In genomic region chr13:97711510-97711909, GRCm38 (mm10) we compare ENCODE assay signal across 24 mouse cellular contexts. TPM values are rescaled to one million over a fixed set of nuclear protein-coding genes. Genes with fewer than 3 reads are reported as not detected.
A peak's percentile ranks its signal among the peaks of the same experiment; 100 is the strongest.
DNase-seq lines count a peak whose midpoint lies in the region; ATAC-seq and TF ChIP-seq lines count a peak whose summit lies in the region.
"Had no signal": no experiment of that assay in that cellular context is flagged by ENCODE, and none has a peak within 500 bp of the region (broad histone marks: within the 10 kb centered on the region; RNA-seq: fewer than 3 reads in every experiment).

No protein-coding gene starts in this region.

- H3K4me2 ChIP-seq in CH12.LX (ENCODE audit: insufficient read depth, low read depth, poor library complexity, severe bottlenecking) = no peak overlapping the region
- H3K4me2 ChIP-seq: embryonic facial prominence, embryonic 13.5 days; embryonic facial prominence, embryonic 15.5 days; forebrain, embryonic 12.5 days had no signal

- TF ChIP-seq EP300 in CH12.LX (IDR thresholded peaks at IDR 0.05; ENCODE audit: low read length) = no peak

- H3K9ac ChIP-seq in CH12.LX (ENCODE audit: insufficient read depth, low read depth) = no peak overlapping the region
- no peak overlapping the region for H3K9ac ChIP-seq in ES-E14 (ENCODE audit: insufficient read depth, low read depth, low read length, poor library complexity, severe bottlenecking)
- H3K9ac ChIP-seq: embryonic facial prominence, embryonic 13.5 days; embryonic facial prominence, embryonic 15.5 days; forebrain, embryonic 12.5 days had no signal

- no peak for DNase-seq in CH12.LX (ENCODE audit: extremely low read depth)
- no peak for DNase-seq in ES-E14 (ENCODE audit: low read depth, low spot score)
- DNase-seq in heart, adult 18-20 months = no peak
- DNase-seq: adrenal gland, adult 8-10 months; adrenal gland, postnatal 14 days; adrenal gland, postnatal 36 days; cerebellum, adult 11 months; cerebellum, adult 18-20 months; cerebellum, adult 8-10 months; cerebellum, adult 9-11 months; cerebellum, postnatal 14 days; cerebellum, postnatal 36 days; embryo, embryonic 11 days had no signal

- no peak for TF ChIP-seq POLR2A in CH12.LX (IDR thresholded peaks at IDR 0.05; ENCODE audit: low read depth, low read length)
- TF ChIP-seq POLR2A in bone marrow macrophage, adult 2 months (IDR thresholded peaks at IDR 0.05; ENCODE audit: borderline replicate concordance, low read depth, low read length) = no peak

- H3K9me3 ChIP-seq in CH12.LX (replicated peaks; ENCODE audit: low read length) (peaks cover 33% of the 10 kb centered on the region), ES-E14 (ENCODE audit: control insufficient read depth, insufficient read depth, low read depth, low read length) (no peaks in the 10 kb centered on the region)
- H3K9me3 ChIP-seq: embryonic facial prominence, embryonic 13.5 days; embryonic facial prominence, embryonic 15.5 days; forebrain, embryonic 10.5 days; forebrain, embryonic 12.5 days had no signal

- TF ChIP-seq RAD21 in CH12.LX (IDR thresholded peaks at IDR 0.05; ENCODE audit: low read depth, low read length) = no peak

- H3K79me2 ChIP-seq in CH12.LX (replicated peaks; ENCODE audit: control insufficient read depth, extremely low read depth, insufficient read depth, poor library complexity, severe bottlenecking) = no peaks in the 10 kb centered on the region

- H3K27me3 ChIP-seq in CH12.LX (replicated peaks) = no peaks in the 10 kb centered on the region
- H3K27me3 ChIP-seq: embryonic facial prominence, embryonic 13.5 days; embryonic facial prominence, embryonic 15.5 days; forebrain, embryonic 12.5 days; Patski had no signal

- no peaks in the 10 kb centered on the region for H3K4me1 ChIP-seq in CH12.LX (ENCODE audit: control insufficient read depth in 1 of 2, insufficient read depth in 2 of 2)
- no peaks in the 10 kb centered on the region for H3K4me1 ChIP-seq in ES-E14 (ENCODE audit: control insufficient read depth in 2 of 2, insufficient read depth in 2 of 2, low read length in 2 of 2, poor library complexity in 1 of 2)
- no peaks in the 10 kb centered on the region for H3K4me1 ChIP-seq in bone marrow macrophage, adult 2 months (ENCODE audit: control insufficient read depth, insufficient read depth, low read length)
- H3K4me1 ChIP-seq: embryonic facial prominence, embryonic 15.5 days; forebrain, embryonic 10.5 days; forebrain, embryonic 12.5 days had no signal

- in situ Hi-C loops in CH12.LX (cut with MboI; ENCODE audit: low pct_ligation_motif_present, low pct_unique_long_range_greater_than_20kb, low sequenced_read_pairs) (no loop called here), ES-E14 (cut with MboI; ENCODE audit: low sequenced_read_pairs in 2 of 2, unreplicated experiment in 2 of 2) (no loop called here)

- no peak for ATAC-seq in inflammation-experienced regulatory T-cells, adult 6 months
- ATAC-seq: activated CD4-positive, CD25-positive, alpha-beta regulatory T cell, adult 4 months; forebrain, embryonic 14.5 days; forebrain, embryonic 16.5 days; Patski had no signal

- dilution Hi-C loops in CH12.LX (cut with MboI; ENCODE audit: extremely low pct_ligation_motif_present, extremely low pct_unique_long_range_greater_than_20kb, low sequenced_read_pairs) = no loop called here

- TF ChIP-seq CTCF in CH12.LX (conservative IDR thresholded peaks at IDR 0.05 in 1 of 2, IDR thresholded peaks at IDR 0.05 in 1 of 2; ENCODE audit: low read depth in 2 of 2, low read length in 2 of 2) = no peak
- TF ChIP-seq CTCF in bone marrow macrophage, adult 2 months (IDR thresholded peaks at IDR 0.05; ENCODE audit: low read depth, low read length) = no peak

- H3K4me3 ChIP-seq in CH12.LX (replicated peaks in 1 of 3; ENCODE audit: low read depth in 2 of 3, low read length in 2 of 3, poor library complexity in 1 of 3) (no peak overlapping the region), ES-E14 (ENCODE audit: insufficient read depth in 1 of 2, low read depth in 1 of 2, low read length in 2 of 2, poor library complexity in 1 of 2, severe bottlenecking in 1 of 2) (no peak overlapping the region)
- no peak overlapping the region for H3K4me3 ChIP-seq in bone marrow macrophage, adult 2 months (ENCODE audit: insufficient read depth, low read length)
- H3K4me3 ChIP-seq: embryonic facial prominence, embryonic 13.5 days; embryonic facial prominence, embryonic 15.5 days; erythroblast, embryonic 14.5 days; forebrain, embryonic 10.5 days; forebrain, embryonic 12.5 days had no signal

- H3K36me3 ChIP-seq in CH12.LX (replicated peaks in 1 of 2; ENCODE audit: control insufficient read depth in 1 of 2, insufficient read depth in 1 of 2, low read length in 1 of 2) (no peaks in the 10 kb centered on the region), ES-E14 (ENCODE audit: control insufficient read depth, insufficient read depth, low read length, poor library complexity, severe bottlenecking) (no peaks in the 10 kb centered on the region)
- H3K36me3 ChIP-seq: embryonic facial prominence, embryonic 13.5 days; embryonic facial prominence, embryonic 15.5 days; forebrain, embryonic 10.5 days; forebrain, embryonic 12.5 days had no signal

- H3K27ac ChIP-seq in CH12.LX (ENCODE audit: insufficient read depth, low read depth) (no peak overlapping the region), ES-E14 (ENCODE audit: insufficient read depth, low read depth, low read length, poor library complexity, severe bottlenecking) (no peak overlapping the region)
- H3K27ac ChIP-seq in bone marrow macrophage, adult 2 months (ENCODE audit: insufficient read depth, low read depth, low read length) = 0 out of 2 replicates have a peak overlapping the region, but pooled peaks have one; percentile 12
- H3K27ac ChIP-seq: embryonic facial prominence, embryonic 13.5 days; embryonic facial prominence, embryonic 15.5 days; forebrain, embryonic 10.5 days; forebrain, embryonic 12.5 days had no signal

TF ChIP-seq in CH12.LX, 34 proteins besides CTCF, POLR2A, EP300 and RAD21:
- TF ChIP-seq E2F4 (IDR thresholded peaks at IDR 0.05; ENCODE audit: insufficient replicate concordance, low read depth, low read length) (no peak), SIN3A (IDR thresholded peaks at IDR 0.05; ENCODE audit: low read length) (no peak), MAFK (IDR thresholded peaks at IDR 0.05; ENCODE audit: insufficient replicate concordance, low read length) (peak; percentile 62), CHD1 (IDR thresholded peaks at IDR 0.05; ENCODE audit: low read depth, low read length) (no peak), NRF1 (IDR thresholded peaks at IDR 0.05; ENCODE audit: low read depth, low read length) (no peak)

TF ChIP-seq in ES-E14, 5 proteins besides CTCF, POLR2A, EP300 and RAD21:
- TF ChIP-seq ZC3H11A (IDR thresholded peaks at IDR 0.05; ENCODE audit: borderline replicate concordance, low read depth, low read length) (no peak), MAFK (IDR thresholded peaks at IDR 0.05; ENCODE audit: insufficient read depth, low read depth, low read length) (peak; percentile 80)

RNA-seq across cellular contexts. Expression of gene Gm10260, which starts 48.9 kb away (rescaled TPM):
- total RNA-seq in CH12.LX (2012; rRNA removed) = 4,544 and 5,622 TPM in 2 replicates
- 5,239 and 5,500 TPM in 2 replicates for total RNA-seq in CH12.LX (2014; rRNA removed)
- 1,620 and 1,936 TPM in 2 replicates for polyA plus RNA-seq in CH12.LX (2012; ENCODE audit: insufficient read length, low read depth)
- total RNA-seq in ES-E14 (2012; rRNA removed) = 50.2 and 76.4 TPM in 2 replicates
- 7.9 TPM in 1 of 2 replicates, not detected in the other for polyA plus RNA-seq in bone marrow macrophage, adult 2 months (2012; ENCODE audit: insufficient read depth, insufficient read length, missing spikeins)
- 10 to 100 TPM in 2 of 3 experiments, 1 to 10 TPM in 1; 9.1 to 26.6 (median 25.0) TPM for polyA plus RNA-seq in inflammation-experienced regulatory T-cells, adult 6 months (2017; shearing (Covaris generic))
- total RNA-seq in heart, adult 18-20 months (2021) = 100 to 1,000 TPM; 108 to 118 TPM

Comparison
In these comparisons a context has a peak if more than half of its experiments do, and no peak if none do; other contexts are left out.
1. RNA of gene Gm10260, which starts 48.9 kb away (total RNA-seq): 4,544 to 5,622 TPM in CH12.LX; 108 to 118 TPM in heart, adult 18-20 months and 50.2 to 76.4 TPM in ES-E14; every median in the first group is over 10 times any median in the second.